Mouse (Mus musculus) CH12F3 (cell line): ENCODE data around the gene Bmp6.

ENCODE experiments used
- in situ Hi-C: fragments of 300-500 bp; cut with MboI; formaldehyde crosslinking; loops from 2 replicates; pipeline ENCODE4 v1.14.3; 2020; ENCODE audit warnings: low sequenced_read_pairs

Gene Bmp6

GRCm38 (mm10) chr13:38344713-38345430 lies at the start of gene Bmp6:
Gene Bmp6 (plus strand): TSS chr13:38345107.
- in situ Hi-C loops = loop anchor here (25.0 kb wide), 1 partner anchor 242 kb away; no protein-coding TSS in a partner anchor

GRCm38 (mm10) chr13:38296166-38296565 lies 48.7 kb upstream of the Bmp6 start:
- in situ Hi-C loops = no loop called here

GRCm38 (mm10) chr13:38296601-38297000 lies 48.3 kb upstream of the Bmp6 start:
- in situ Hi-C loops = no loop called here

- in situ Hi-C loops = no loop called here
Measured at GRCm38 (mm10) chr13:38311125-38311524, 33.8 kb upstream of the Bmp6 start.

- in situ Hi-C loops = no loop called here
Measured at GRCm38 (mm10) chr13:38312357-38313040, 32.4 kb upstream of the Bmp6 start.

GRCm38 (mm10) chr13:38314590-38314989 lies 30.3 kb upstream of the Bmp6 start:
- in situ Hi-C loops = no loop called here

GRCm38 (mm10) chr13:38318418-38318817 lies 26.5 kb upstream of the Bmp6 start:
- in situ Hi-C loops = no loop called here

- in situ Hi-C loops = no loop called here
Measured at GRCm38 (mm10) chr13:38320354-38320753, 24.6 kb upstream of the Bmp6 start.

- in situ Hi-C loops = no loop called here
Measured at GRCm38 (mm10) chr13:38324452-38324851, 20.5 kb upstream of the Bmp6 start.

GRCm38 (mm10) chr13:38327377-38327776 lies 17.5 kb upstream of the Bmp6 start:
- in situ Hi-C loops = loop anchor here (25.0 kb wide), 1 partner anchor 260 kb away; no protein-coding TSS in a partner anchor

GRCm38 (mm10) chr13:38333496-38333895 lies 11.4 kb upstream of the Bmp6 start:
- in situ Hi-C loops = loop anchor here (25.0 kb wide), 1 partner anchor 254 kb away; no protein-coding TSS in a partner anchor

GRCm38 (mm10) chr13:38342598-38342997 lies 2.3 kb upstream of the Bmp6 start:
- in situ Hi-C loops = loop anchor here (25.0 kb wide), 1 partner anchor 245 kb away; no protein-coding TSS in a partner anchor

GRCm38 (mm10) chr13:38343202-38343601 lies 1.7 kb upstream of the Bmp6 start:
- in situ Hi-C loops = loop anchor here (25.0 kb wide), 1 partner anchor 244 kb away; no protein-coding TSS in a partner anchor

- in situ Hi-C loops = loop anchor here (25.0 kb wide), 1 partner anchor 242 kb away; no protein-coding TSS in a partner anchor
Measured at GRCm38 (mm10) chr13:38345431-38345820, 519 bp downstream of the Bmp6 start.

- in situ Hi-C loops = loop anchor here (25.0 kb wide), 1 partner anchor 241 kb away; no protein-coding TSS in a partner anchor
Measured at GRCm38 (mm10) chr13:38346096-38346915, 1.4 kb downstream of the Bmp6 start.

- in situ Hi-C loops = loop anchor here (25.0 kb wide), 1 partner anchor 240 kb away; no protein-coding TSS in a partner anchor
Measured at GRCm38 (mm10) chr13:38347021-38347774, 2.3 kb downstream of the Bmp6 start.

GRCm38 (mm10) chr13:38347775-38348135 lies 2.8 kb downstream of the Bmp6 start:
- in situ Hi-C loops = loop anchor here (25.0 kb wide), 1 partner anchor 240 kb away; no protein-coding TSS in a partner anchor

GRCm38 (mm10) chr13:38349046-38349445 lies 4.1 kb downstream of the Bmp6 start:
- in situ Hi-C loops = loop anchor here (25.0 kb wide), 1 partner anchor 238 kb away; no protein-coding TSS in a partner anchor

- in situ Hi-C loops = loop anchor here (25.0 kb wide), 1 partner anchor 237 kb away; no protein-coding TSS in a partner anchor
Measured at GRCm38 (mm10) chr13:38349818-38350217, 4.9 kb downstream of the Bmp6 start.

- in situ Hi-C loops = no loop called here
Measured at GRCm38 (mm10) chr13:38351996-38352395, 7.1 kb downstream of the Bmp6 start.
